Comparison of ENCODE assay signal across 8 mouse cellular contexts in the genomic region with DNA sequence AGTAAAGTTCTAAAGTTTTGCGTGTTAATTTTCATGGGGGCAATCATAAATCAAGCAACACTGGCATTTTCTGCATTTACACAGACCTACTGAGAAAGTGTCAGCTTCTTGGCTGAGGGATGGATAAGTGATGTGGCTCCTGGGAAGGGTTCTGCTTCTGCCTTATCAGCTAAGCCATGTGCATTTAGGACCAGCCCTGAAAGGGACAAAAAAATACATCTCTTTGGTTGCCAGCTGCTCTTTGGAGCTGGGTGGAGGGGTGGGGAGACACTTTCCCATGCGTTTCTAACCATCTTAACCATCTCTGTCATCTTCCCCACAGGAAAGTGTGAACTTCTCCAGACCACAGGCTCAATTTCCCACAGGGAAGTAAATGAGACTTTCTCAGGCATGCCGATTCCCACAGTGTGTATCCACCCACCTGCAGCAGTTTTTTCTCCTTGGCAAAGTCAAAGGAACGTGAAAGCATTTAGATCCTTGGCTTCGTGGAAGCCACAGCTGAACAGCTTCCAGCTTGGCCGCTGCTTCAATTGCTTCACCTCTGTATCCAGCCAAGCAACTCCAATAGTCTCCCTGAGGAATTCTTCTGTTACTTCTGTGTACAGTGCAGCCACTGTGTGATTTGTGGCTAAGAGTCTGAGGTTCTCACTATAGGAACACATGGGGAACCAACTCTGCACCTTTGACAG.
DNase-seq lines count a peak whose midpoint lies in the region; ATAC-seq and TF ChIP-seq lines count a peak whose summit lies in the region.

No protein-coding gene starts in this region.

- 39% methylated on average over 6 of the region's 6 CpGs for WGBS in hindbrain, postnatal 0 days
- 70% methylated on average over 6 of the region's 6 CpGs for WGBS in hindbrain, embryonic 13.5 days
- 51% methylated on average over 6 of the region's 6 CpGs for WGBS in heart, embryonic 16.5 days
- 53% methylated on average over 6 of the region's 6 CpGs for WGBS in lung, embryonic 14.5 days
- WGBS in neural tube, embryonic 15.5 days = 69% methylated on average over 6 of the region's 6 CpGs
- WGBS in forebrain, embryonic 14.5 days = 76% methylated on average over 6 of the region's 6 CpGs

- no peaks in the 10 kb centered on the region for H3K9me3 ChIP-seq in hindbrain, postnatal 0 days (ENCODE audit: low read length)
- H3K9me3 ChIP-seq in hindbrain, embryonic 13.5 days = no peaks in the 10 kb centered on the region
- H3K9me3 ChIP-seq in heart, embryonic 16.5 days (replicated peaks; ENCODE audit: control insufficient read depth, low read length) = no peaks in the 10 kb centered on the region
- no peaks in the 10 kb centered on the region for H3K9me3 ChIP-seq in lung, embryonic 14.5 days (ENCODE audit: low read depth, low read length)
- no peaks in the 10 kb centered on the region for H3K9me3 ChIP-seq in neural tube, embryonic 15.5 days (replicated peaks)
- no peaks in the 10 kb centered on the region for H3K9me3 ChIP-seq in forebrain, embryonic 14.5 days (replicated peaks; ENCODE audit: control insufficient read depth, low read length)

- no peaks in the 10 kb centered on the region for H3K4me1 ChIP-seq in hindbrain, postnatal 0 days (ENCODE audit: insufficient read depth, low read length)
- H3K4me1 ChIP-seq in hindbrain, embryonic 13.5 days (replicated peaks) = no peaks in the 10 kb centered on the region
- no peaks in the 10 kb centered on the region for H3K4me1 ChIP-seq in heart, embryonic 16.5 days (ENCODE audit: control insufficient read depth, insufficient read depth, low read length)
- H3K4me1 ChIP-seq in lung, embryonic 14.5 days (ENCODE audit: insufficient read depth) = no peaks in the 10 kb centered on the region
- H3K4me1 ChIP-seq in neural tube, embryonic 15.5 days = no peaks in the 10 kb centered on the region
- H3K4me1 ChIP-seq in forebrain, embryonic 14.5 days (ENCODE audit: control insufficient read depth, insufficient read depth, low read length) = no peaks in the 10 kb centered on the region

- H3K36me3 ChIP-seq in hindbrain, postnatal 0 days (ENCODE audit: insufficient read depth, low read length) = no peaks in the 10 kb centered on the region
- no peaks in the 10 kb centered on the region for H3K36me3 ChIP-seq in hindbrain, embryonic 13.5 days
- no peaks in the 10 kb centered on the region for H3K36me3 ChIP-seq in heart, embryonic 16.5 days (ENCODE audit: control insufficient read depth, insufficient read depth)
- H3K36me3 ChIP-seq in lung, embryonic 14.5 days (ENCODE audit: insufficient read depth) = no peaks in the 10 kb centered on the region
- H3K36me3 ChIP-seq in neural tube, embryonic 15.5 days = no peaks in the 10 kb centered on the region
- no peaks in the 10 kb centered on the region for H3K36me3 ChIP-seq in forebrain, embryonic 14.5 days (ENCODE audit: control insufficient read depth, insufficient read depth, low read length)

- H3K27ac ChIP-seq in hindbrain, postnatal 0 days = peak overlapping the region; percentile 11; the same call in 1 of the 2 replicates
- no peak overlapping the region for H3K27ac ChIP-seq in hindbrain, embryonic 13.5 days
- 0 out of 2 replicates have a peak overlapping the region, but pooled peaks have one; percentile 12 for H3K27ac ChIP-seq in heart, embryonic 16.5 days (ENCODE audit: low read length)
- H3K27ac ChIP-seq in lung, embryonic 14.5 days (ENCODE audit: low read depth) = no peak overlapping the region
- no peak overlapping the region for H3K27ac ChIP-seq in neural tube, embryonic 15.5 days (replicated peaks)
- no peak overlapping the region for H3K27ac ChIP-seq in forebrain, embryonic 14.5 days (ENCODE audit: low read depth, low read length)

- DNase-seq in hindbrain, postnatal 0 days (ENCODE audit: low spot score) = peak; percentile 60
- peak; percentile 23 for DNase-seq in brain, embryonic 14.5 days (ENCODE audit: low read depth)
- DNase-seq in lung, embryonic 14.5 days = peak; percentile 25
- no peak for DNase-seq in layer of hippocampus, postnatal 25 days (ENCODE audit: extremely low spot score in 1 of 2, low spot score in 1 of 2)
- DNase-seq in forebrain, embryonic 14.5 days (ENCODE audit: low spot score) = no peak

- no peak for TF ChIP-seq CTCF in hindbrain, postnatal 0 days (IDR thresholded peaks at IDR 0.05; ENCODE audit: low read depth)
- TF ChIP-seq CTCF in brain, embryonic 14.5 days (IDR thresholded peaks at IDR 0.05; ENCODE audit: borderline replicate concordance, extremely low read depth, insufficient read depth, insufficient read length) = no peak
- TF ChIP-seq CTCF in lung, embryonic 14.5 days (IDR thresholded peaks at IDR 0.05; ENCODE audit: low read depth) = no peak

- H3K4me3 ChIP-seq in hindbrain, postnatal 0 days (ENCODE audit: low read length) = no peak overlapping the region
- no peak overlapping the region for H3K4me3 ChIP-seq in hindbrain, embryonic 13.5 days
- no peak overlapping the region for H3K4me3 ChIP-seq in heart, embryonic 16.5 days (ENCODE audit: low read length)
- H3K4me3 ChIP-seq in lung, embryonic 14.5 days (ENCODE audit: low read depth, low read length) = no peak overlapping the region
- no peak overlapping the region for H3K4me3 ChIP-seq in neural tube, embryonic 15.5 days (replicated peaks)
- H3K4me3 ChIP-seq in forebrain, embryonic 14.5 days (ENCODE audit: low read depth, low read length) = no peak overlapping the region

- ATAC-seq in hindbrain, postnatal 0 days = peak; percentile 78
- no peak for ATAC-seq in hindbrain, embryonic 13.5 days (ENCODE audit: low FRiP score)
- ATAC-seq in heart, embryonic 16.5 days (replicated peaks; ENCODE audit: extremely low read depth, insufficient read depth, low FRiP score) = peak; percentile 75
- ATAC-seq in lung, embryonic 14.5 days (ENCODE audit: insufficient read depth) = peak; percentile 41; the same call in 1 of the 2 replicates
- no peak for ATAC-seq in neural tube, embryonic 15.5 days (ENCODE audit: low FRiP score)
- ATAC-seq in forebrain, embryonic 14.5 days = no peak

- H3K9ac ChIP-seq in hindbrain, postnatal 0 days (replicated peaks; ENCODE audit: low read length) = no peak overlapping the region
- no peak overlapping the region for H3K9ac ChIP-seq in hindbrain, embryonic 13.5 days
- H3K9ac ChIP-seq in heart, embryonic 16.5 days (ENCODE audit: low read length) = no peak overlapping the region
- H3K9ac ChIP-seq in lung, embryonic 14.5 days = no peak overlapping the region
- H3K9ac ChIP-seq in neural tube, embryonic 15.5 days (replicated peaks) = no peak overlapping the region
- no peak overlapping the region for H3K9ac ChIP-seq in forebrain, embryonic 14.5 days (ENCODE audit: low read length)

- TF ChIP-seq POLR2A in brain, embryonic 14.5 days (IDR thresholded peaks at IDR 0.05; ENCODE audit: borderline replicate concordance, extremely low read depth, insufficient read depth, insufficient read length, poor library complexity, severe bottlenecking) = no peak

- no peak overlapping the region for H3K4me2 ChIP-seq in hindbrain, postnatal 0 days (ENCODE audit: low read depth, low read length)
- H3K4me2 ChIP-seq in hindbrain, embryonic 13.5 days = no peak overlapping the region
- no peak overlapping the region for H3K4me2 ChIP-seq in heart, embryonic 16.5 days (ENCODE audit: low read depth, low read length)
- no peak overlapping the region for H3K4me2 ChIP-seq in lung, embryonic 14.5 days
- no peak overlapping the region for H3K4me2 ChIP-seq in neural tube, embryonic 15.5 days
- no peak overlapping the region for H3K4me2 ChIP-seq in forebrain, embryonic 14.5 days (ENCODE audit: low read length)

- H3K27me3 ChIP-seq in hindbrain, postnatal 0 days (ENCODE audit: insufficient read depth, low read length) = no peaks in the 10 kb centered on the region
- H3K27me3 ChIP-seq in hindbrain, embryonic 13.5 days = no peaks in the 10 kb centered on the region
- H3K27me3 ChIP-seq in heart, embryonic 16.5 days (ENCODE audit: control insufficient read depth, insufficient read depth, low read length) = no peaks in the 10 kb centered on the region
- no peaks in the 10 kb centered on the region for H3K27me3 ChIP-seq in lung, embryonic 14.5 days (ENCODE audit: insufficient read depth, low read length)
- no peaks in the 10 kb centered on the region for H3K27me3 ChIP-seq in neural tube, embryonic 15.5 days (replicated peaks)
- H3K27me3 ChIP-seq in forebrain, embryonic 14.5 days (replicated peaks; ENCODE audit: control insufficient read depth, insufficient read depth, low read length) = no peaks in the 10 kb centered on the region

Comparison
In these comparisons a context has a peak if more than half of its experiments do, and no peak if none do; other contexts are left out.
1. ATAC-seq: peak in hindbrain, postnatal 0 days (single experiment), heart, embryonic 16.5 days (single experiment) and lung, embryonic 14.5 days (single experiment); none in hindbrain, embryonic 13.5 days (single experiment), neural tube, embryonic 15.5 days (single experiment) and forebrain, embryonic 14.5 days (single experiment).
2. H3K27ac ChIP-seq: peak in hindbrain, postnatal 0 days (single experiment) and heart, embryonic 16.5 days (single experiment); none in hindbrain, embryonic 13.5 days (single experiment), lung, embryonic 14.5 days (single experiment), neural tube, embryonic 15.5 days (single experiment) and forebrain, embryonic 14.5 days (single experiment).
3. DNase-seq: peak in hindbrain, postnatal 0 days (single experiment), brain, embryonic 14.5 days (single experiment) and lung, embryonic 14.5 days (single experiment); none in layer of hippocampus, postnatal 25 days (0 of 2) and forebrain, embryonic 14.5 days (single experiment).